Mouse (Mus musculus) heart, adult 8-10 months (tissue): Measurements from ENCODE around the gene Gm49396. TPM values are rescaled to one million over a fixed set of nuclear protein-coding genes. Genes with fewer than 3 reads are reported as not detected.

Experiments
- DNase-seq: peaks from one replicate; pipeline ENCODE4 v3.0.0; 2022; ENCODE audit warnings: low spot score
- total RNA-seq, 4 experiments: library from RNA; stranded (reverse); gene quantifications; 2 replicates each; pipeline ENCODE4 v1.2.4; 2022

The Gm49396 gene
- total RNA-seq, 4 experiments from 2014 or later: 0.80 to 1.6 (median 1.2) TPM

DNA sequence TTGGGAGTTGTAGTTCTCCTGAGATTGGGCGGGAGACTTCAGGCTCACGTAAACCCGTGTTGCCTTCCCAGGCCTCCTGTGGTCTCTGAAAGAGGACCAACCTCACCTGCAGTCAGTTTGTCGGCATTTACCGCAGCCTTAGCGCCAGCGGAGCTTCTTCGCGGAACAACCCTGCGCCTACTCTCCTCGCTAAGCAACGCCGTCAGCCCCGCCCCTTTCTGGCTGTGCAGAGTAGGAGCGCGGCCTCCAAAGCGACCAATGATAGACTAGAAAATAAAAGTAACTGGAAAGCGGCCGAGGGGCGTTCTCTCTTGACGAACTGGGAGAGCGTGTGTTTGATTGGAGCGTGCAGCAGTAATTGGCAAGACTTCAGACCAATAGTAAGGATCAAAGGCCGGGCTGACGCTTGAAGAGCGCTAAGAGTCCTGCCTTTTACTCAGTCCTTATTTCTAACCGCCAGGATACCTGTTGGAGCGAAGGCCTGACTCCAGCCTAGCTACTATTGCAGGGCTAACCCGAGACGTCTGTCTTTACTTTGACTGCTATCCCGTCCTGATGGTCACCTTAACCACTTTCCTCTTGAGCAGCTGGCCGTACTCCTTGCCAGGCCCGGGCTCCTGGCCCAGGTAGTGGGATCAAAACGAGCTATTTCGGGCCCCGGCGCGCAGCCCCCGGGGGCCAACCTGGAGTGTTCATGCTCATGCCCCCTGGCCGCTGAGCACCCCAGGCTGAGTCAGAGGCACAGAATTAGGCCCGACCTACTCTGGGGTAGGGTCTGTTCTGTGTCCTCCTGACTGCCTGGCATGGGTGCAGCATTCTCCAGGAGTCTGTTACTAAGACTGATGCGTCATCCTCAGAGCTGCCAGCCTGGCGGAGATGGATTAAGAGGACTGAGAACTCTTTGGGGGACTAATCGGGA lies 10.8 kb upstream of the Gm49396 start, which contains the start of the genes Hspb6 and Proser3:
Gene Hspb6 (plus strand): TSS at position 77 of the 919 bp plus-strand sequence.
Gene Proser3 (minus strand): TSS at position 198 of the 919 bp plus-strand sequence.
- peak; percentile 99 for DNase-seq

DNA sequence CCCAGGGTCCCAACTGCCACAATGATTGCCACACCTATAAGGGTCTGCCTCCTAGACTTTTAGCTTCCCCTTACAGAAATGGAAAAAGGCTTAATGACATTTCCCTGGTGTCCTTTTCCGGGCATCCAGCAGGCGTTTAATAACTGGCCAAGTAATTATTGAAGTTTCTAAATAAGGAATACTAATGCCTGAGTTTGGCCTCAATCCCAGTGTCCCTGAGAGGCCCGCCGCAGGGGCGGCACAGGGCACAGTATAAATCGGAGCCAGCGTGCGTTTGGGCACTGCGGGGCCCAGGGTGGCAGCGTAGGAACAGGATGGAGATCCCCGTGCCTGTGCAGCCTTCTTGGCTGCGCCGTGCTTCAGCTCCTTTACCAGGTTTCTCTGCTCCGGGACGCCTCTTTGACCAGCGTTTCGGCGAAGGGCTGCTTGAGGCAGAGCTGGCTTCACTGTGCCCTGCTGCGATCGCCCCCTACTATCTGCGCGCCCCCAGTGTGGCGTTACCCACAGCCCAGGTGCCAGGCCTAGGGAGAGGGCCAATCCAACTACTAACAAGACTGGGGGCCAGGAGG lies 10.0 kb upstream of the Gm49396 start:
- DNase-seq: peak; percentile 65

DNA sequence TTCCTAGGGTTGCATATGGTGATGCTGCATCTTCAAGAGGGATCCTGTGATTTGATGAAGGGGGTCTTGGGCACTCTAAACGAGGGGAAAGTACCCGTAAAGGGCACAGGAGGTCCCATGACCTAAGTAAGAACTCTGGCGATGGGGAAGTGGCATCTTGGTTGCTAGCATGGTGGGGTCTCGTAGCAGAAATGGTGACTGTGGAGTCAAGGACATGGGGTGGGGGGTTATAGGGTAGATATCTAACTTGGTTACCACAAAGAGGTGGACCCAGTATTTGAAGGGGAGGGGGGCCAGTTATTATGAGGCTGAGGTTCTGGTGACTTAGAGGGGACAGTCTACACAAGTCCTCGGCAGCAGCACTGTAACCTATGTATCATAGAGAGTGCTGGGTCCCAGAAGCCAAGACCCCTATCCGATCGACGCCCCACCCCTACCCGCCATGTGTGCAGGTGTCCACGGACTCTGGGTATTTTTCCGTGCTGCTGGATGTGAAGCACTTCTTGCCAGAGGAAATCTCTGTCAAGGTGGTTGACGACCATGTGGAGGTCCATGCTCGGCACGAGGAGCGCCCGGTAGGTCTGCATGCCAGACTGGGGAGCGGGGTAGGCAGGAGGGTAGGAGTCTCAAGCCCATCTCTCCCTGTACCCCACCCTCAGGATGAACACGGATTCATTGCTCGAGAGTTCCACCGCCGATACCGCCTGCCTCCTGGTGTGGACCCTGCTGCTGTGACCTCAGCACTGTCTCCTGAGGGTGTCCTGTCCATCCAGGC lies 9.1 kb upstream of the Gm49396 start:
- DNase-seq: no peak

DNA sequence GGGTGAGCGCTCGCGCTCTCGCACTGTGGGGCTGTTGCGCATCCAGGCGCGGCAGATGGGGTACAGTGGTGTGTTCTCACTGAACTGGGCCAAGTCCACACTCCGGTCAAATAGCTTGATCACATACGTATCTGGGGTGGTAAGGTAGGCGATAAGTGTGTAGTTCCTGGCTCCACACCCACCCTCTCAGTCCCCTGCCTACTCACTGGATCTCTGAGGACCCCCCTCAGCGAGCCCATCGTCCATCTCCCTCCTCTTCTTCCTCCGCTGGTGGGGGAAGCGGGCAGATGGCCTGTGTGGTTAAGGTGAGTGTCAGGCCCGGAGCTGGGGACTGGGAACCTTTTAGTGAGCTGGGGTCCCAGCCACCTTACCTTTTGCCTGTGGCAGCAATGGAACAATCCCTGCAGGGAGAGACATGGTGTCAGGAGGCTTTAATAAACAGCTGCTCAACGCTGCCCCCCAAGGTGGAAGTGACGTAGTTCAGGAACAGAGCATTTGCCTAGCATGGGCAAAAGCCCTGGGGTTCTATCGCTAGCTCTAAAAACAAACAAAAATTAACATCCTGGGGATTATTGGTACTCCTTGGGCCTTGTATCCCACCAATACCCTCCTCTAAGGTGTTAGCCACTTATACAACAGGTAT lies 6.1 kb upstream of the Gm49396 start:
- DNase-seq: no peak

DNA sequence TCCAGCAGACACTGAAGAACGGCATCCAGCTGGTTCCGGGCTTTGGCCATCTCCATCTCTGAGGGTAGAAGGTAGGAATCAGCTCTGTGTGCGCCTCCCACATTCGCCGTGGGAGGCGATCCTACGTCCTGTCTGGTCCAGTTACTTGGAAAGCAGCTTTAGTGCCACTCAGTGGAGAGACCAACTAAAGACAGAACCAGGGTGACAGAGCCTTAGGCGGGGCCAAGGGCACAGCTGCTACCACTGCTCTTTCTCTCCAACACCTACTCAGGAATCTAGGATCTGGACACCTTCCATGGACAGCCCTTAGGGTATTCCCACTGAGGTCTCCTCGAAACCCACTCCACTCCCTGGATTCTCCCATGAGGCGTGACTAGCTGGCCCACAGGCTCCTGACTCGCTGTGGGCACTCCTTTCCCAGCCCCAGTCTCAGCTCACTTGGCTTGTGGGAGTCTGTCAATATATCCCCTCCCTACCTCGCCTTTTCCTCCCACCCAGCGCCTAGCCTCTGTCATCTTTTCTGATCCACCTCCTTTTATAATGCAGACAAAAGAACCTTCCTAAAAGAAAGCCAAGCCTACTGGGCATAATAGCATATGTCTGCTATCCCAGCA lies 5.1 kb upstream of the Gm49396 start:
- DNase-seq: no peak

DNA sequence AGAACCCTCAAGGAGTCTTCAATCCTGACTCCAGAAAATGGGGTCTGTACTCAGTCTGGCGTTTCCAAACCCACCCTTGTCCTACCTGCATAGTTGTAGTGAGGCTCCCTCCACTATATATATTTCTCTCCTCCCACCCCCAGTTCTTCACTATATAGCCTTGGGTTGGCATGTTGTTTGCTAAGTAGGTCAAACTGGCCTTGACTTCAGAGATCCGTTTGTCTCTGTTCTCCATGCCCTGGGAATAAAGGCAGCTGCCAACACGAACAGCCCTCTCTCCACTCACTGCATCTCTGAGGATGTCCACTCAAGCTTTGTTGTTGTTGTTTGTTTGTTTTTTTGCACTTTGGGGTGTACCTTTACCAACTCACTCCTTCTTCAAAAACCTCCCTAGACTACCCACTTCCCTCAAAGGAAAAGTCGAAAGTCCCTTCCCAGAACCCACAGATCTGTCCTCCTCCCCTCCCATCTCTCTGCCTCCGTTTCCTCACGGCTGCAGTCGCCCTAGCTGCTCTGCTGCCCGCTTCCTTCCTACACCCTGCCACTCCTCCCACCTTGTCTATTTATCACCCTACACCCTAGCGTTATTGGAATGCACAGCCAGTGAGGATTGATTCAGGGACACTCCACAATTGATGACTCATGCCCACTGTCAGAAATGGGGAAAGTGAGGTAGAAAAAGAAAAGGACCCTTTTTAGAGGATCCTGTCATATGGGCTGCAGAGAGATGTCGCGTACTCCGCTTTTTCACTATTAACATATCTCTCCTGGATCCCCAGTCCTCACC lies 4.3 kb upstream of the Gm49396 start:
- no peak for DNase-seq

DNA sequence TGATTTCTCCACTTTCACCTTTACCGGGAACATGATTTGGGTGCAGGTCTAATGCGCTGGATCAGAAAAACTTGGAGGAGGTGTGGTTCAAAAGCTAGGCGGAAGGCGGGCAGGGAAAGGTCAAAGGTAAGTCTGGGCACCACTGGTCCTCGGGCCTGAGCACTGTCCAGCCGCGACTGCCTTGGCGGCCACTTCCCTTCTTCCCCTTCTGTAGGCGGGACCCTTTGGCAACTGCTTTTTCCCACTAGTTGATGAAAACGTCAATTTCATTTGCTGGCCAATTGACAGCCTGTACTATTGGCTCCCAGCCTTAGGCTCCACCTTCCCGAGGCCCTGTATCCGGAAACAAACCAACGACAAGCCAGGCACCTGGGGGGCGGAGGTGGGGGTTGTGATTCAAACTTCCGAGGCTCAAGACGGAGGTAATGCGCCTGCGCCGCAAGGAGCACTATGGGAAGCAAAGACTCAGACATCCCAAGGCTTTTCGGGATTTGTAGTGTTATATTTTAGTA lies 3.6 kb upstream of the Gm49396 start, which contains the start of gene Lin37:
Gene Lin37 (minus strand): TSS at position 396 of the 512 bp plus-strand sequence.
- DNase-seq: peak; percentile 98

DNA sequence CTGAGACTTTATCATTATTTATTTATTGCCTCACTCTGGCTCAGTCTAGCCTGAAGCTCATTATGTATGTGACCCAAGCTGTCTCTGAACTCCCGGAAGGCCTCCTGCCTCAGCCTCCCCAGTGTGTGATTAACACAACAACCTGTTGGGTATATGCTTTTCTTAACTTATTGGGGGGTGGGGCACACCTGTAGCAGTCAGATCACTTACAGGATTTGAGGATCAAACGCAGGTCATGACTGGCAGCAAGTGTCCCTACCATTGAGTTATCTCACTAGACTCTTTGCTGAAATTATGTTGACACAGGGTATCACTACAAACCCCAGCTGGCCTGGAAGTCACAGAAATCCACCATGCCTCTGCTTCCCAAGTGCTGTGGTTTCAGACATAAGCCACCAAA lies 2.8 kb upstream of the Gm49396 start:
- DNase-seq: no peak

DNA sequence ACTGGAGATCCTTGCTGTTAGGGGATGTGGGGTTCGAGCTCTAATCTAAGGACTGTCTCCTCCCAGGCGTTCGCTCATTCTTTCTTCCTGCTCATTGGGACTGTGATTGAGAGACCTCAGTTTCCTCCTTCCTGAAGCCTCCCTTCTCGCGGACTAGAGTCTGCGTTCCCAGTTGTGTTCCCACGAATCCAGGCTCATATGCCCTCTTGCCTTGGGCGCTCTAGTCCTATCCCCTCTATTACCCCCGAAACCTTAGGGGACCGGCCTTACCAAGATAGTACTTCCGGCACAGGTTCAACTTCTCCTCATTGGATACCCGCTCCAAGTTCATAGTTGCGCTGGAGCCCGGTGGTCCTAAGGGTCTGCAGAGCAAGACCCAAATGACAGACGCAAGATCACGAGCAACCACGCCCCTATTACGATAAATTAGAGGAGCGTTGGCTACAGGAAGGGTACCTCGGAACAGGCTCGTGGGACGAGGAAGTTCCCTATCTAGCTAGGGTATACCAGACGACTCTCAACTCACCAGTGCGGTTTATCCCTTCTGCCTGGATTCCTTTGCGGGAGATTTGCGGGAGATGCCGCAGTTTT lies 523 bp upstream of the Gm49396 start:
- DNase-seq: no peak

DNA sequence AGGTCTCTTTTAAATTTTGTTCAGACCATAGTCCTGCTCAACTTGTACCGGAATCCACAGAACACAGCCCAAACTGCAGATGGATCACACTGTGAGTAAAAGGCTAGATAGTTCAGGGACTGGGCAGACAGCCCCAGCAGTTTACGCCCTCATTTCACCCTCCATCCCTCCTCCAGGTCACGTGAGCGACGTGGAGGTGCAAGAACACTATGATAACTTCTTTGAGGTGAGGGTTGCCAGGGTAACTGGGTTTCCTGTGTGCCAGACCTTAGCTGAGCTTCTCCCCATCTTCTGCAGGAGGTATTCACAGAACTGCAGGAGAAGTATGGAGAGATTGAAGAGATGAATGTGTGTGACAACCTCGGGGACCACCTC lies 749 bp downstream of the Gm49396 start:
- DNase-seq: no peak

DNA sequence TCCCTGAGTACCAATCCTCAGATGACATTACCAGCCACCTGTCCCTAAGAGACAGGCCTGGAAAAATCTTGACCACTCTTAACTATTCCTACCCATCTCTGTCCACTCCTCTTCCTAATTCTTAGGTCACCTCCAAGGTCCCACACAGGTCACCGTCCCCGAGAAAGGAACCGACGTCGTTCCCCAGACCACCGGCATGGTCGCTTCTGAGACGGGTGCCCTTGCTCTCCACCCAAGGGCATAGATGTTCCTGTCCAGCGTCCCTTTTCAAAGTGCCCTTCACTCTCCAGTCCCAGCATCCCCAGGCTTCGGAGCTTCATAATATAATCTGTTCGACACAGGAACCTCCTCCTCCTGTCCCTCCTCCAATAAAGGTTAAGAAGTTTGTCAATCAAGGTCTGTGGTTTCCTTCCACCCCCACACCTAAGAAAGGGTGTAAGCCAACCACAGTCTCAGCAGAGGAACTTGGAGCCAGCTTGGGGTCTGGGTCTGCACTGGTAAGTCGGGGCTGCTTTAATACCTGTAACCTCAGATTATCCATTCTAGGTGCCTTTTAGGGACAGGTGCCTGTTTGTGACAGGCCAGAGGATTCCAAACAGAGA lies 1.9 kb downstream of the Gm49396 start, which contains the start of gene Igflr1:
Gene Igflr1 (plus strand): TSS at position 458 of the 602 bp plus-strand sequence.
- no peak for DNase-seq

DNA sequence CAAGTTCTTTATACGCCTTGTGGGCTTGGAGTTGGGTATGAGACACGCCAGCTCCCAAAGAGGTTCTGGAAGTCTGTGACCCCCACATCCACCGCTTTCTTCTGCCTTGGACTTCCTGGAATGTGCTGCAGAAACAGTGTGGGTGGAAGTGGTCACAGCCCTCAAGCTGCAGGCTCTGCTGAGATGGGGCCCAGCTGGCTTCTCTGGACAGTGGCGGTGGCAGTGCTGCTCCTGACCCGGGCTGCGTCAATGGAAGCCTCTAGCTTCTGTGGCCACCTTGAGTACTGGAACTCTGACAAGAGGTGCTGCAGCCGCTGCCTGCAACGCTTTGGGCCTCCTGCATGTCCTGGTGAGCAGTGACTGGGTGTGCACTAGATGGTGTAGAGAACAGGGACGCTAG lies 2.9 kb downstream of the Gm49396 start:
- DNase-seq: no peak

DNA sequence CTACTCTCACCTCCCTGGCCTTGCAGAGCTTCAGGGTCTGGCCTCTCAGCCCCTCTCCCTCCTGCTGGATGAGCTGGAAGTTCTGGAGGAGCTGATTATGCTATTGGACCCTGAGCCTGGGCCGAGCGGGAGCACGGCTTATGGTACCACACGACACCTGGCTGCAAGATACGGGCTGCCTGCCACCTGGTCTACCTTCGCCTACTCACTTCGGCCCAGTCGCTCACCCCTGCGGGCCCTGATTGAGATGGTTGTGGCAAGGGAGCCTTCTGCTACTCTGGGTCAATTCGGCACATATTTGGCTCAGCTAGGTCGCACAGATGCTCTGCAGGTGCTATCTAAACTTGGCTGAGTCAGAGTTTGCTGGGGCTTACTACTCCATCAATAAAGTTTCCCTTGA lies 4.4 kb downstream of the Gm49396 start:
- DNase-seq: no peak

DNA sequence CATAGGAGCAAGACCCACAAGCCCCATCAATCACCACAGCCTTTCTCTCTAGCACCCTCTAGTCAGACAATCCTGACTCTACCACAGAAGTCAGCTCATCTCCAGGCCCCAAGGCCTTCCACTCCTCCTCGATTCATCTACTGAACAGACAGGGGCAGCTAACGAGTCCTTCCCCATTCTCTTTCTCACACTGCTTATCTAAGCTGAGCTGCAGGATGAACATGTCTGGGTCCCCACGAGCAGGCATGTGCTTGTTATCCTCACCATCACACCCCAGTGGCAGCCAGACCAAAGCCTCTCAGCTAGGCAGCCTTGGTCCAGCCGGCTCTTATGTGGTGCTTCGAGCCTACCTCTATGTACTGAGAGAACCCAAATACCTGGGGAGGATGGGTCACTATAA lies 9.2 kb downstream of the Gm49396 start:
- DNase-seq: no peak

DNA sequence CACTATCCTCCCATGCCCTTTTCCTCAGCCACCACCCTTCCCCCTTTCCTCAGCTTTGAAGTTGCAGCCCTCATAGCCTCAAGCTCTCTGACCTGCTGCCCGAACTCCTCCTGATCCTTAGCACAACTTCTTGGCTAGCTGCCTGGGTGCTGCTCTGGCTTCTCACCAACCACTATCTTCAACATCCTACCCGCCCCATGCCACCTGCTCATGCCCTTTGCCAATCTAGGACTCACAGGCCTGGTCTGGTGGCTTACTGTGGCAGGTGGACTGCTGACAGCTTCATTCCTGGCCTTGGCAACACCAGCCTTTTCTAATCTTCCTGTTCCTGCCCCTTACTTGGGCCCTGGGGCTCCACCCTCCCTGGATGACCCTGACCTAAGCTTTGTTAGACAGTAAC lies 9.8 kb downstream of the Gm49396 start:
- peak; percentile 59 for DNase-seq

DNA sequence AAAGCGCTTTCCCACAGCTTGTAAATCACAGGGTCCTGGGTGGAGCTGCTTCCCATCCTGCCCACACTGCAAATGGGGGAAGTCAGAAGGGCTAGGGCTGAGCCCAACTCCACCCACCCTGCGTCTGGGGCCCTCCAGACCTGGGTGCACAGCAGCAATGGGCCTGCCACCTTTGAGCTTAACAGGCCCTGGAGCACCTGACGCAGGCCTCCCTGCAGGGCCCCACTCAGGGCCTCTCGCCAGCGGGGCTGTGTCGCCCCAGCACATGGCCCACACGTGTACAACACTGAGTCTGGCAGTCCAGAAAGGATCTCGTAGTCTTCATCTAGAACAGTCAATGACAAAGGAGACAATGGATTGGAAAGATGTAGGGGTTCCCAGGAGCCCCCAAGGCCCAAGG lies 16.8 kb downstream of the Gm49396 start:
- no peak for DNase-seq

DNA sequence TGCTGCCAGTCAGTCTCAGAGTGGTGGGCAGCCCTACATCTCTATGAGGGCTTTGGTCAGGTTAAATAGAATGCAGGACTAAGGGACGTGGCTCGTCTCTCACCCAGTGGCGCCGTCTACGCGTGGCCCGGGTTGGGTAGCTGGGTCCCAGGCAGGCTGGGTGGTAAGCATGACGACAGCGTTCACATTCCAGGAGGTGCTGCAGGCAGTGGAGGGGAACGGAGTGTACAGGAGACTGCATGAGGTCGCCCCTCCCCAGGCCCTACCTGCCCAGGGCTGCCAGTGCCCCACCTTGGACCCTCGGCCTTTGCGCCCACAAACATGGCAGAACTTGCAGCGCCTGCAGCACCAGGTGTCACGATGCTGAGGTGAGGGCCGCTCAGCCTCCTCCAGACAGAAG lies 18.4 kb downstream of the Gm49396 start:
- no peak for DNase-seq

DNA sequence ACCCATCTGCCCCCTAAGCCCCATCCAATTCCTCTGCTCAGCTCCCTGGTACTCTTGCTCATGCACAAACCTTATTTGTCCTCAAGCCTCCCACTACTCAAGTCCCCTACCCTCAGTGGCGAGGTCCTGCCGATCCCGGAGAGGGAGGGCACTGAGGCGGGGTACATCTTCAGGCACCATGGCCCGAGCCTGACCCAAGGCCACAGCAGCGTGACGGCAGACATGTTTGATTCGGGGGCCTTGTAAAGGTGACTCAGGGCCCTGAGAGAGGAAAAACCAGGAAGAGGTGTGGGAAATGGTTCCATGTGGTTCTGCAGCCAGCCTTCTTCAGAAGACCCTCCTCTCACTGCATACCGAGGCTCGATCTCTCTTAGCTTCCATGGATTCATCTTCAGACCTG lies 21.2 kb downstream of the Gm49396 start:
- DNase-seq: no peak

DNA sequence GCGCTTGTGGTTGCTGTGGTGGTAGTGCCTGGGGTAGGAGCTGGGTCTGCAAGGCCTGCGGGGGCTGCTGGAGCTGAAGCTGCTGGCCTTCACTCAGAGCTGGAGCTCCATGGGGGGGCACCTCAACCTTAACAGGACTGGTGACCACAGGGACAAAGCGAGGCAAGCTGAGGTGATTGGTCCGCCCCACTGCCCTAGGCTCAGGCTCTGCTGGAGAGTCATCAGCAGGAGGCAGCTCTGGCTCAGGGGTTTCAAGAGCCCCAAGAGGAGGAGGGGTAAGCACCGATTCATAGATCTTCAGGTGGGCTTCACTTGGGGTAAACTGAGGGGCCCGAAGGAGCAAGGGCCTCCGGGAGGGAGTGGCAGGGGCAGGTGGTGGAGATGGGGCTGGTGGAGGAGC lies 22.0 kb downstream of the Gm49396 start:
- no peak for DNase-seq
